Mouse (Mus musculus) small intestine, adult 2 months (tissue): Measurements from ENCODE around the gene Slc3a2.

Source experiments
- CTCF ChIP-seq: fragments of 200-500 bp; IDR thresholded peaks from 2 replicates; pipeline ENCODE4 v1.5.1; 2012; ENCODE audit warnings: low read depth, mild to moderate bottlenecking, control low read depth, inconsistent platforms, low read length, moderate library complexity, mixed read lengths; ENCODE audit not compliant: insufficient replicate concordance, insufficient read length; ENCODE audit errors: extremely low read depth
- POLR2A ChIP-seq: fragments of 200-500 bp; IDR thresholded peaks from 2 replicates; pipeline ENCODE4 v1.6.1; 2012; ENCODE audit warnings: low read depth, mild to moderate bottlenecking, control low read depth, inconsistent platforms, low read length, moderate library complexity

- TF ChIP-seq CTCF, result no peak
- no peak for TF ChIP-seq POLR2A
Observed at GRCm38 (mm10) chr19:8745382-8745781, 22.2 kb upstream of the Slc3a2 start.
